Mouse (Mus musculus): ENCODE measurements around the gene Lysmd4.

DNA sequence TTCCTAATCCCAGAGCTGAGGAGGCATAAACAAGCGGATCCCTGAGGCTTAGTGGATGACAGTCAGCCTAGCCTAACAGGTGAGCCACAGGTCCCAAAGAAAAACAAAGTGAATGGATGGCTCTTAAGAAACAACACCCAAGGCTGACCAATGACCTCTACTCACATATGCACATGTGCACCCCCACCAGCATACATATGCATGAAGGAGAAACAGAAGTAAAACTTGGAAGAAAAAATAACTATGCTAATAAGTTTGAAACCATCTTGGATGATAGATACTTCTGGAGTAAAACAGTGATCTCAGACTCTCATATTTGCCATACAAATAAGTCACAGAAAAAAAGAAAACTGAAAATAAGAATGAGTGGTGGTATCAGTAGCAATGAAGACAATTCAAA is 122.1 kb downstream of the Lysmd4 start:
- TF ChIP-seq CTCF (conservative IDR thresholded peaks at IDR 0.05; ENCODE audit: low read length) (no peak), NANOG (IDR thresholded peaks at IDR 0.05; ENCODE audit: borderline replicate concordance, low read length) (no peak), POU5F1 (IDR thresholded peaks at IDR 0.05; ENCODE audit: borderline replicate concordance, low read length) (no peak)

All from E14TG2a.4 (cell line).